Mouse (Mus musculus) embryonic fibroblast, embryonic 13.5 days (primary cell): ENCODE data around the gene Gpatch1.

Source experiments
- CTCF ChIP-seq: IDR thresholded peaks from 2 replicates; pipeline ENCODE4 v1.5.1; 2011; ENCODE audit warnings: mild to moderate bottlenecking, control low read depth, low read length, moderate library complexity, borderline replicate concordance; ENCODE audit not compliant: insufficient read depth
- POLR2A ChIP-seq: IDR thresholded peaks from 2 replicates; pipeline ENCODE4 v1.6.1; 2011; ENCODE audit warnings: low read depth, mild to moderate bottlenecking, control low read depth, low read length, moderate library complexity

GRCm38 (mm10) chr7:35233861-35234260 lies 84.4 kb downstream of the Gpatch1 start:
- TF ChIP-seq CTCF (no peak), POLR2A (no peak)
